Mouse (Mus musculus) spleen, postnatal 4 days (tissue): Measurements from ENCODE around the gene Mptx1.
"Not testable (repeated sequence)": the region's sequence is repeated elsewhere in the genome, so short reads cannot be mapped to it uniquely, and the experiment has no call there.

Experiments used
- DNase-seq, 2 experiments: peaks; one replicate each; pipeline ENCODE4 v3.0.0; 2022; ENCODE audit warnings: low spot score in 2 of 2

The Mptx1 gene

DNA sequence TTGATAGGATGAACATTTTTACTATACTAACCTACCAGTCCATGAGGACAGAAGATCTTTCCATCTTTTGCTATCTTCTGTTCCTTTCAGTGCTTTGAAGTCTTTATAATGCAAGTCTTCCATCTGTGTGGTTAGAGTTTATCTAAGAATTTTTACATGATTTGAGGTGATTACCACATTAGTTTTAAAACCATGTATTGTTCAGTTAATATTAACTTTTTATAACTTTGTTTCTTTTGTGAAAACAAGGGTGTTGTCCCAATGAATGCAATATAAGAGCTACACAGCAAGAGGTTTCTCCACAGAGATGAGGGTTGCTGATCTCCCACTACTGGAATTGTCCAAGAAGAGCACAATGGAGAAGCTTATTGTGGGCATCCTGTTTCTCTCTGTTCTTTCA lies at the start of gene Mptx1:
TSS of gene Mptx1 (plus strand) at position 301 of the 400 bp plus-strand sequence.
- DNase-seq: no peak

DNA sequence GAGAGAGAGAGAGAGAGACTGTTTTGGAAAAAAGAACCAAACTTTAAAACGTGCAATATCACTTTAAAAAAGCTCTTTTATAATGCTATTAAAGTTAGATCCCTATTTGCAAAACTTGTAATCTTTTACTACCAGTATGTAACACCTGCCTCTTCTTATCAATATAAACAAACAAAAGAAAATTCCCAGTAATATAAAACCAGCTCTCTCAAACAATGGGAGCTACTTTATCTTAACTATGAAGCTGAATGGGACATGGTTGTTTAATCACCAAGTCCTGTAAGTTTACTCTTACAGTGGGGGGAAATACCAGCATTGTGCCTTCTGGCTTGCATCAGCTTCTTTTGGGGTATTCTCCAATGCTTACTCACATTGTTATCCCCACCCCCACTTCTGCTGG lies 27.2 kb upstream of the Mptx1 start:
- DNase-seq: no peak

GRCm38 (mm10) chr1:174317308-174317707 lies 13.0 kb upstream of the Mptx1 start:
- no peak for DNase-seq

DNA sequence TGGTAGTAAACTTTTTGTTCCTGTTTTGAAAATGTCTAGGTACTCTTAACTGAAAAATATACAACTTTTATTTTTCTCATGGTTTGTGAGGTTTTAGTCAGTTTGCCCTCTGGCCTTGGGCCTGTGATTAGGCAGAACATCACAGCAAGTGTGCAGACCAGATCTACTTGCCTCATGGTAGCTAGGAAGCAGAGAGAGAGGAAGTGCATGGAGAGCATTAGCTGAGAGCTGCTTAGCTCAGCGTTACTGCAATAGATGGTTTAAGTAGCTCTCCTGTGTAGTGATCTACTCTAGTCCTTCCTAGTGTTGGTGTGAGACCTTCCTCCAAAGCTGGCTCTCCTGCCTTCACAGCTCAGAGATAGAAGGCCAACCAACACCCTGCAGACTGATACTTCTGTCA lies 23.3 kb downstream of the Mptx1 start:
- not testable (repeated sequence) for DNase-seq

DNA sequence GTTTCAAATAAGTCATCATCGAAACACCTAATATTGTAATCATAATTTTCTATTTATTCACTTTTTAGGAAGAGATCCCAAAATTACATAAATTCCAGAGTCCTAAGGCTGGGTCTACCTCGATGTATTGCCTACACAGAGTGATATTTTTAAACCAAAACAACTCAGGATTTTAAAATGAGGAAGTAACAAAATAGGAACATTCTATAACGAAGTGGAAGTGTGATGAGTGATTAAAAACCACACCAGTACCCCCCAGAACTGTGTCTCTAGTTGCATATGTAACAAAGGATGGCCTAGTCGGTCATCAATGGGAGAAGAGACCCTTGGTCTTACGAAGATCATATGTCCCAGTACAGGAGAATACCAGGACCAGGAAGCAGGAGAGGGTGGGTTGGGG lies 24.3 kb downstream of the Mptx1 start:
- DNase-seq: no peak

DNA sequence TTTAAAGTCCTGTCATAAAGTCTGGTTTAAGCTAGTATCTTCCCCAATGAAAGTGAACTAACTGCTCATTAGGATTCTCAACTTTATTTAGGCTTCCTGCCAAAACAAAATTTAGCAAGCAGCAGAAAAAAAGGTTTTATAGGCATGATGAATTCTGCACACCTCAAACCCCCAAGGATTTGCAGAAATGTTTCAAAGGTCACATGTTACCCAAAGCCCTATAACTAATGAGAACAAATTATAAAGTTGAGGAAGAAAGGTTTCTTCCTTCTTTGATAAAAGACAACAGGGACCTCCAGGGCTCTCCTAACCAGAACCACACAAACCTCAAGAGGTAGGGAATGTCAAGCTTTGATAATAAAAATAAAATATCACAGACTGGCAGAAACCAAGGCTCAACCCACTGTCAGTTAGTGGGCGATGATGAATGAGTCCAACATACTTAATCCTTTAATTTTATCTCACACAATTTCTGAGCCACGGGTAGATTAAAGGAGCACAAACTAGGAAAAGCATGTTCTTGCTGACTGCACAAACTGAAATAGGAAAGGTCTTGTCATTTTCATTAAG lies 34.6 kb downstream of the Mptx1 start, which contains the start of gene Olfr417:
TSS of gene Olfr417 (plus strand) at position 241 of the 570 bp plus-strand sequence.
- no peak for DNase-seq

GRCm38 (mm10) chr1:174373799-174374198 lies 43.5 kb downstream of the Mptx1 start:
- no peak for DNase-seq
